Mouse (Mus musculus): ENCODE results near the gene Rfx1. TPM values are rescaled to one million over a fixed set of nuclear protein-coding genes. Genes with fewer than 3 reads are reported as not detected.

The Rfx1 gene
- total and polyA plus RNA-seq, 3 experiments = 3.2 to 13.1 (median 10.8) TPM

GRCm38 (mm10) chr8:84071921-84072320 lies 5.3 kb downstream of the Rfx1 start:
- Histone ChIP-seq H3K4me3 (replicated peaks in 1 of 3; ENCODE audit: low read depth in 2 of 3, low read length in 2 of 3, poor library complexity in 1 of 3) (no peak overlapping the region), H3K27ac (ENCODE audit: insufficient read depth, low read depth) (no peak overlapping the region), H3K36me3 (replicated peaks in 1 of 2; ENCODE audit: control insufficient read depth in 1 of 2, insufficient read depth in 1 of 2, low read length in 1 of 2) (peaks cover 19 to 59% of the 10 kb centered on the region in 2 experiments), H3K27me3 (replicated peaks) (no peaks in the 10 kb centered on the region), H3K4me2 (ENCODE audit: insufficient read depth, low read depth, poor library complexity, severe bottlenecking) (no peak overlapping the region), H3K79me2 (replicated peaks; ENCODE audit: control insufficient read depth, extremely low read depth, insufficient read depth, poor library complexity, severe bottlenecking) (peaks cover 14% of the 10 kb centered on the region), H3K9ac (ENCODE audit: insufficient read depth, low read depth) (no peak overlapping the region), H3K4me1 (ENCODE audit: control insufficient read depth in 1 of 2, insufficient read depth in 2 of 2) (peaks cover 16 to 43% of the 10 kb centered on the region in 2 experiments), H3K9me3 (replicated peaks; ENCODE audit: low read length) (no peaks in the 10 kb centered on the region)
- DNase-seq (ENCODE audit: extremely low read depth) = no peak
- in situ Hi-C loops (cut with MboI; ENCODE audit: low pct_ligation_motif_present, low pct_unique_long_range_greater_than_20kb, low sequenced_read_pairs) = no loop called here
- TF ChIP-seq ZC3H11A (IDR thresholded peaks at IDR 0.05; ENCODE audit: low read depth, low read length) = no peak
- TF ChIP-seq SMC3 (IDR thresholded peaks at IDR 0.05; ENCODE audit: low read depth, low read length) = no peak
- no peak for TF ChIP-seq EP300 (IDR thresholded peaks at IDR 0.05; ENCODE audit: low read length)
- TF ChIP-seq MAZ (IDR thresholded peaks at IDR 0.05; ENCODE audit: low read depth, low read length) = no peak
- dilution Hi-C loops (cut with MboI; ENCODE audit: extremely low pct_ligation_motif_present, extremely low pct_unique_long_range_greater_than_20kb, low sequenced_read_pairs) = no loop called here

DNA sequence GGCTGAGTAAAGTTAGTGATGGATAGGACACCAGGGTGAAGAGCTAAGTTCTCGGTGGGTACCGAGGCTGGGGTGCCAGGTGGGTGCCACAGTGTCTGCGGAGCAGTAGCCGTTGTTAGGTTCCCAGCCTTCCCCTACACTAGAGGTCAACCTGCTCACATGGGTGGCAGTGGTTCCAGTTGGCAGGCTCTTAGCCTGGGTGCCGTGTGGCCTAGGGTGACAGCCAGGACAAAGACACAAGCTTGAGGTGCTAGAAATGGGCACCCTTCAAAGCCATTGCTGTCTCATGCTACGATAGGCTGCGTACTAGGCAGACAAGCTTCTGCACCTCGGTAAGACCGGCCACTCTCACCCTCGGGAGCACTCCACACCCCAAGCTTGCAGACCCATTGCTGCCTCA lies 5.7 kb downstream of the Rfx1 start:
- TF ChIP-seq ZMIZ1 (IDR thresholded peaks at IDR 0.05; ENCODE audit: low read depth, low read length) (no peak), ETS1 (conservative IDR thresholded peaks at IDR 0.05; ENCODE audit: low read depth, low read length) (no peak), MYC (IDR thresholded peaks at IDR 0.05; ENCODE audit: low read depth, low read length) (no peak), HCFC1 (IDR thresholded peaks at IDR 0.05; ENCODE audit: low read depth, low read length) (no peak), RCOR1 (conservative IDR thresholded peaks at IDR 0.05; ENCODE audit: low read depth, low read length) (no peak)
- no peaks in the 10 kb centered on the region for H3K27me3 ChIP-seq (replicated peaks)
- no peak overlapping the region for H3K27ac ChIP-seq (ENCODE audit: insufficient read depth, low read depth)
- no peak overlapping the region for H3K9ac ChIP-seq (ENCODE audit: insufficient read depth, low read depth)
- peaks cover 14% of the 10 kb centered on the region for H3K79me2 ChIP-seq (replicated peaks; ENCODE audit: control insufficient read depth, extremely low read depth, insufficient read depth, poor library complexity, severe bottlenecking)
- no peaks in the 10 kb centered on the region for H3K9me3 ChIP-seq (replicated peaks; ENCODE audit: low read length)
- DNase-seq (ENCODE audit: extremely low read depth) = no peak
- dilution Hi-C loops (cut with MboI; ENCODE audit: extremely low pct_ligation_motif_present, extremely low pct_unique_long_range_greater_than_20kb, low sequenced_read_pairs) = no loop called here
- no peak overlapping the region for H3K4me2 ChIP-seq (ENCODE audit: insufficient read depth, low read depth, poor library complexity, severe bottlenecking)
- H3K36me3 ChIP-seq (replicated peaks in 1 of 2; ENCODE audit: control insufficient read depth in 1 of 2, insufficient read depth in 1 of 2, low read length in 1 of 2) = peaks cover 19 to 63% of the 10 kb centered on the region in 2 experiments
- in situ Hi-C loops (cut with MboI; ENCODE audit: low pct_ligation_motif_present, low pct_unique_long_range_greater_than_20kb, low sequenced_read_pairs) = no loop called here
- H3K4me3 ChIP-seq (replicated peaks in 1 of 3; ENCODE audit: low read depth in 2 of 3, low read length in 2 of 3, poor library complexity in 1 of 3) = no peak overlapping the region
- peaks cover 16 to 43% of the 10 kb centered on the region in 2 experiments for H3K4me1 ChIP-seq (ENCODE audit: control insufficient read depth in 1 of 2, insufficient read depth in 2 of 2)

DNA sequence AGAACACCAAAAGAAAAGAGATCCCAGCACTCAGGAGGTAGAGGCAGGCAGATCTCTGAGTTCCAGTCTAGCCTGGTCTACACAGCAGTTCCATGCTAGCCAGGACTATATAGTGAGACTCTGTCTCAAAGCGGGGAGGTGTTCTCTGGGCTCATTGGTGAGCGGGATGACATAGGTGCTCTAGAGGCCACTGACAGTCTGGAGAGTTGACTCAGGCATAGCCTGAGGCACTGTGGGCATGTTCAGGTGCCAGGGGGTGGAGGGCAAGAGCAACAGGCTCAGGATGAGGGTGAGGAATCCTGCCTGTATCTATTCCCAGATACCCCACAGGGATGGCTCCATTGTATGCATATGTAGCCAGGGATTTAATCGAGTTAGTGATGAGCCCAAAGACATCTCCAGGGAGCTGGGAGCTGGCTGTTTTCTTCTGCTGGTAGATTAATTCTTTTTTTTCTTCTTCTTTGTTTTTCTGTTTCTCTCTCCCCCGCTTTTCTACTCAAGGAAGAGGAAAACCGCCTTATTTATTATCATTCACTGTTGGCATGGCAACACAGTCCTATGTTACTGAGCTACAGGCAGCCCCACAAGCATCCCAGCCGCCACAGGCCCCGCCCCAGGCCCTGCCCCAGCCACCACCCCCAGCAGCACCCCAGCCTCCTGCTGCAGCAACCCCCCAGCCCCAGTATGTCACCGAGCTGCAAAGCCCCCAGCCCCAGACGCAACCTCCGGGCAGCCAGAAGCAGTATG lies 6.8 kb downstream of the Rfx1 start:
- DNase-seq (ENCODE audit: extremely low read depth) = no peak
- Histone ChIP-seq H3K36me3 (replicated peaks in 1 of 2; ENCODE audit: control insufficient read depth in 1 of 2, insufficient read depth in 1 of 2, low read length in 1 of 2) (peaks cover 19 to 72% of the 10 kb centered on the region in 2 experiments), H3K9me3 (replicated peaks; ENCODE audit: low read length) (no peaks in the 10 kb centered on the region), H3K27ac (ENCODE audit: insufficient read depth, low read depth) (no peak overlapping the region), H3K4me2 (ENCODE audit: insufficient read depth, low read depth, poor library complexity, severe bottlenecking) (no peak overlapping the region), H3K4me1 (ENCODE audit: control insufficient read depth in 1 of 2, insufficient read depth in 2 of 2) (peaks cover 12 to 34% of the 10 kb centered on the region in 2 experiments), H3K79me2 (replicated peaks; ENCODE audit: control insufficient read depth, extremely low read depth, insufficient read depth, poor library complexity, severe bottlenecking) (peaks cover 7% of the 10 kb centered on the region), H3K27me3 (replicated peaks) (no peaks in the 10 kb centered on the region), H3K9ac (ENCODE audit: insufficient read depth, low read depth) (no peak overlapping the region), H3K4me3 (replicated peaks in 1 of 3; ENCODE audit: low read depth in 2 of 3, low read length in 2 of 3, poor library complexity in 1 of 3) (no peak overlapping the region)
- in situ Hi-C loops (cut with MboI; ENCODE audit: low pct_ligation_motif_present, low pct_unique_long_range_greater_than_20kb, low sequenced_read_pairs) (no loop called here), dilution Hi-C loops (cut with MboI; ENCODE audit: extremely low pct_ligation_motif_present, extremely low pct_unique_long_range_greater_than_20kb, low sequenced_read_pairs) (no loop called here)
- TF ChIP-seq POLR2A (IDR thresholded peaks at IDR 0.05; ENCODE audit: low read depth, low read length) (no peak), ETS1 (conservative IDR thresholded peaks at IDR 0.05; ENCODE audit: low read depth, low read length) (no peak), MAZ (IDR thresholded peaks at IDR 0.05; ENCODE audit: low read depth, low read length) (no peak), SMC3 (IDR thresholded peaks at IDR 0.05; ENCODE audit: low read depth, low read length) (no peak), JUN (IDR thresholded peaks at IDR 0.05; ENCODE audit: insufficient read depth, low read depth, low read length) (no peak), E2F4 (IDR thresholded peaks at IDR 0.05; ENCODE audit: insufficient replicate concordance, low read depth, low read length) (no peak), TCF12 (IDR thresholded peaks at IDR 0.05; ENCODE audit: low read depth, low read length) (no peak), ELF1 (IDR thresholded peaks at IDR 0.05; ENCODE audit: low read depth, low read length) (no peak), JUND (conservative IDR thresholded peaks at IDR 0.05; ENCODE audit: low read depth, low read length) (no peak), USF1 (IDR thresholded peaks at IDR 0.05; ENCODE audit: low read depth, low read length) (no peak), CTCF (conservative IDR thresholded peaks at IDR 0.05 in 1 of 2, IDR thresholded peaks at IDR 0.05 in 1 of 2; ENCODE audit: low read depth in 2 of 2, low read length in 2 of 2) (no peak), MAFK (IDR thresholded peaks at IDR 0.05; ENCODE audit: insufficient replicate concordance, low read length) (no peak), SIN3A (IDR thresholded peaks at IDR 0.05; ENCODE audit: low read length) (no peak), NRF1 (IDR thresholded peaks at IDR 0.05; ENCODE audit: low read depth, low read length) (no peak), HCFC1 (IDR thresholded peaks at IDR 0.05; ENCODE audit: low read depth, low read length) (no peak), PAX5 (IDR thresholded peaks at IDR 0.05; ENCODE audit: low read length) (no peak), BHLHE40 (IDR thresholded peaks at IDR 0.05; ENCODE audit: low read depth, low read length) (no peak), ZKSCAN1 (IDR thresholded peaks at IDR 0.05; ENCODE audit: borderline replicate concordance, low read depth, low read length) (no peak), TBP (conservative IDR thresholded peaks at IDR 0.05; ENCODE audit: low read depth, low read length) (no peak), USF2 (conservative IDR thresholded peaks at IDR 0.05; ENCODE audit: low read depth, low read length) (no peak)

Measured in CH12.LX (cell line).